Mouse (Mus musculus) ES-Bruce4 (cell line): ENCODE results near the gene Drc7.

Experiments used
- CTCF ChIP-seq: IDR thresholded peaks from one replicate; pipeline ENCODE4 v1.8.1; 2011; ENCODE audit warnings: low read depth, low read length
- EP300 ChIP-seq: IDR thresholded peaks from 2 replicates; pipeline ENCODE4 v1.6.1; 2011; ENCODE audit warnings: low read depth, low read length; ENCODE audit not compliant: insufficient read depth
- POLR2A ChIP-seq: IDR thresholded peaks from one replicate; pipeline ENCODE4 v1.8.1; 2011; ENCODE audit warnings: low read length; ENCODE audit not compliant: insufficient read depth

GRCm38 (mm10) chr8:95079305-95079704, 24.4 kb downstream of the Drc7 start:
- TF ChIP-seq CTCF, result no peak
- no peak for TF ChIP-seq EP300
- TF ChIP-seq POLR2A, result no peak
